Mouse (Mus musculus): ENCODE data around the gene Iqck. TPM values are rescaled to one million over a fixed set of nuclear protein-coding genes. Genes with fewer than 3 reads are reported as not detected.

Gene Iqck
- polyA plus RNA-seq, 1 experiment from 2014 or later = 2.9 TPM

DNA sequence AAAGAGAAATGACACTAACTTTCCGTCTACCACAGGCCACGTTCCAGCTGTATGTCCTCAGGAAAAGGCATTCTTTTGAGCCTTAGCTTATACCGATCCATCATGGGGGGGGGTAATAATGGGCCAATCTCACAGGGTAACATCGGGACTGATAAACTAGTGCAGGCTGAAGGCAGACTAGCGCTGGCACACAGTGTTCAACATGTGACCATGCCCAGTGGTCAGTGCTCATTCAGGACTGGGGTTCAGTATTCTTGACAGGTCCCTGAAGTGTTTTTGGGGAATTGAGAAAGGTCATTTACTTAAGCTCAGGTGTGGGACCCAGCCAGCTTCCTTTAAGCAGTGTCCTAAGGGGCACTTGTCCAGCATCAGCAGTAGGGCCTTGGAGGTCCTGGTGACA, 126.3 kb downstream of the Iqck start:
- Histone ChIP-seq H3K4me3 (ENCODE audit: low read depth, low read length) (no peak overlapping the region), H3K27me3 (ENCODE audit: control insufficient read depth, insufficient read depth, low read length) (no peaks in the 10 kb centered on the region), H3K9ac (replicated peaks; ENCODE audit: low read length) (no peak overlapping the region), H3K9me3 (replicated peaks; ENCODE audit: control insufficient read depth, low read length) (no peaks in the 10 kb centered on the region), H3K36me3 (replicated peaks; ENCODE audit: control insufficient read depth, insufficient read depth, low read depth, low read length) (no peaks in the 10 kb centered on the region), H3K27ac (replicated peaks; ENCODE audit: low read depth, low read length) (no peak overlapping the region), H3K4me1 (ENCODE audit: control insufficient read depth, insufficient read depth, low read length) (no peaks in the 10 kb centered on the region), H3K4me2 (ENCODE audit: low read depth, low read length) (no peak overlapping the region)
- ATAC-seq (replicated peaks; ENCODE audit: insufficient number of reproducible peaks, low FRiP score, low TSS enrichment, low read depth) (no peak), DNase-seq (ENCODE audit: low spot score) (no peak)
- 89% methylated on average over 5 of the region's 5 CpGs for whole genome bisulfite sequencing

DNA sequence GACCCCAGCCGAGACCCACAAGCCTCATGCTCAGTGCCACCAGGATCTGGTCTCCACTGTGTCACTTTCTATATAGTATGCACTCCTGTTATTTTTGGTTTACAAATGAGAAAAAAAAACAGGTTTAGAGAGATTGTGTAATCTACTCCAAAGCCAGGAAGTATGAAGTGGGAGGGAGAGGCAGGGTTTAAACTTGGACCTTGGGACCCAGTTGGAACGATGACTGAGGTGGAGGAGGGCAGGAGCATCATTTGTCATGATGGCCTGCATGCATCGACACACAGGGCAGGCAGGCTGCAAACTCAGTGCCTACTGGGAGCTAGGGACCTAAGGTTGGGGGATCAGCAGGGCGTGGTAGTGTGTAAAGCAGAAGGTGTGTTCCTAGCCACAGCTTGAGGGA, 127.0 kb downstream of the Iqck start:
- no peak overlapping the region for H3K4me3 ChIP-seq (ENCODE audit: low read depth, low read length)
- no peak overlapping the region for H3K4me2 ChIP-seq (ENCODE audit: low read depth, low read length)
- no peaks in the 10 kb centered on the region for H3K36me3 ChIP-seq (replicated peaks; ENCODE audit: control insufficient read depth, insufficient read depth, low read depth, low read length)
- H3K9ac ChIP-seq (replicated peaks; ENCODE audit: low read length) = no peak overlapping the region
- WGBS = 89% methylated on average over 4 of the region's 4 CpGs
- no peaks in the 10 kb centered on the region for H3K9me3 ChIP-seq (replicated peaks; ENCODE audit: control insufficient read depth, low read length)
- H3K27me3 ChIP-seq (ENCODE audit: control insufficient read depth, insufficient read depth, low read length) = no peaks in the 10 kb centered on the region
- DNase-seq (ENCODE audit: low spot score) (no peak), ATAC-seq (replicated peaks; ENCODE audit: insufficient number of reproducible peaks, low FRiP score, low TSS enrichment, low read depth) (no peak)
- no peaks in the 10 kb centered on the region for H3K4me1 ChIP-seq (ENCODE audit: control insufficient read depth, insufficient read depth, low read length)
- H3K27ac ChIP-seq (replicated peaks; ENCODE audit: low read depth, low read length) = no peak overlapping the region

DNA sequence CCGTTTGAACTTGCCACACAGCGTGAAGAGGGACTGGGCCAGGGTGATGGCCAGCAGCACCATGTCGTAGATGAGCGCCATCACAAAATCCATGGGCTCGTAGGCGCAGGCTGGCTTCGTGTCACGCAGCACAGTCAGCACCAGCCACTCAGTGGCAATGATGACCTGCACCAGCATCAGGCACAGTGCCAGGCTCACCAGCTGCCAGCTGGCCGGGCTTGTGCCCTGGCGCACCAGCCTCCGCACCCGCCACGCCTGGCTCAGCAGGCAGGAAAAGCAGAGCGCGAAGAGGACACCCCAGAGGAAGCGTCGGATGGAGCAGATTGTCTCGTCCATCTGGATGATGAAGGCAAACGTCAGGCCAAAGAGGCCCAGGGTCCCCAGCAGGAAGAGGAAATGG, 128.4 kb downstream of the Iqck start:
- no peaks in the 10 kb centered on the region for H3K9me3 ChIP-seq (replicated peaks; ENCODE audit: control insufficient read depth, low read length)
- H3K36me3 ChIP-seq (replicated peaks; ENCODE audit: control insufficient read depth, insufficient read depth, low read depth, low read length) = no peaks in the 10 kb centered on the region
- DNase-seq (ENCODE audit: low spot score) (no peak), ATAC-seq (replicated peaks; ENCODE audit: insufficient number of reproducible peaks, low FRiP score, low TSS enrichment, low read depth) (no peak)
- H3K27ac ChIP-seq (replicated peaks; ENCODE audit: low read depth, low read length) = no peak overlapping the region
- H3K27me3 ChIP-seq (ENCODE audit: control insufficient read depth, insufficient read depth, low read length) = no peaks in the 10 kb centered on the region
- H3K9ac ChIP-seq (replicated peaks; ENCODE audit: low read length) = no peak overlapping the region
- 96% methylated on average over 19 of the region's 19 CpGs for WGBS
- H3K4me3 ChIP-seq (ENCODE audit: low read depth, low read length) = no peak overlapping the region
- H3K4me2 ChIP-seq (ENCODE audit: low read depth, low read length) = no peak overlapping the region
- no peaks in the 10 kb centered on the region for H3K4me1 ChIP-seq (ENCODE audit: control insufficient read depth, insufficient read depth, low read length)

DNA sequence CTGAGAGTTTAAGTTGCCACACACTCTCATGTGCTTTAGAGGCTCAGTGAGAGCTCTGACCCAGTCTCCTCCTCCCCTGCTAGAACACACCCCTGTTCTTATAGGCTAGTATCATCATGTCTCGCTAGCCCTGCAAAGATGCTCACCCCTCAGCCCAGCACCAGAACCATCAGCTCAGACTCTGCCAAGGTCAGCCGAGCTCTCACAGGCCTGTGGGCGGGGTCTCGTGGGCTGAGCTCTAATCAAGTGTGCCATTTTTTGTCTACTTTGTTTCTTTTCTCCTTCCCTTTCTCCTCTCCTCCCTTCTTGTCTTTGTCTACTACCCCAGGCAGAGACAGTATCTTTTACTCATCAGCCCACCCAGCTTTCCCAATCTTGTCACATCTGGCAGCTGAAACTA, 130.2 kb downstream of the Iqck start:
- DNase-seq (ENCODE audit: low spot score) (no peak), ATAC-seq (replicated peaks; ENCODE audit: insufficient number of reproducible peaks, low FRiP score, low TSS enrichment, low read depth) (no peak)
- Histone ChIP-seq H3K36me3 (replicated peaks; ENCODE audit: control insufficient read depth, insufficient read depth, low read depth, low read length) (no peaks in the 10 kb centered on the region), H3K9ac (replicated peaks; ENCODE audit: low read length) (no peak overlapping the region), H3K4me3 (ENCODE audit: low read depth, low read length) (no peak overlapping the region), H3K4me1 (ENCODE audit: control insufficient read depth, insufficient read depth, low read length) (no peaks in the 10 kb centered on the region), H3K4me2 (ENCODE audit: low read depth, low read length) (no peak overlapping the region), H3K27ac (replicated peaks; ENCODE audit: low read depth, low read length) (no peak overlapping the region), H3K27me3 (ENCODE audit: control insufficient read depth, insufficient read depth, low read length) (no peaks in the 10 kb centered on the region), H3K9me3 (replicated peaks; ENCODE audit: control insufficient read depth, low read length) (no peaks in the 10 kb centered on the region)
- 80% methylated on average over 4 of the region's 4 CpGs for WGBS

DNA sequence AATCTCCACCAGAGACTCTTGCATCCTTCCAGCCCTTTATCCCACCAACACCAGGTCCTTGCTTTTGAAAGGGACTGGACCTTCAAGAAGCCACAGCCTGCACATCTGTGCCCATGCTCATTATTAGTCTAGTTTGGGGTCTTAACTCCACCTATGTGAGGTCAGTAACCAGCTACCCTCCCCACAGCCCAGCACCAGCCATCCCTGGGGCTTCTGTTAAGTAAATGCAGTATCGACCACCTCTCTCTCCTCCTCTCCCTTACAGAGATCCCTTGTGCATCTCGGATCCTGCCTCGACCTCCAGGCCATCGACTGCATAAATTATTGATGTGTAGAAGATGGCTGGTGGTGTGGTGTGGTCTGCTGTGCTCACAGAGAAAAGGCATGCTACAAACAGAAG, 130.8 kb downstream of the Iqck start:
- ATAC-seq (replicated peaks; ENCODE audit: insufficient number of reproducible peaks, low FRiP score, low TSS enrichment, low read depth) (no peak), DNase-seq (ENCODE audit: low spot score) (no peak)
- H3K27ac ChIP-seq (replicated peaks; ENCODE audit: low read depth, low read length) = no peak overlapping the region
- H3K9me3 ChIP-seq (replicated peaks; ENCODE audit: control insufficient read depth, low read length) = no peaks in the 10 kb centered on the region
- no peaks in the 10 kb centered on the region for H3K36me3 ChIP-seq (replicated peaks; ENCODE audit: control insufficient read depth, insufficient read depth, low read depth, low read length)
- no peaks in the 10 kb centered on the region for H3K4me1 ChIP-seq (ENCODE audit: control insufficient read depth, insufficient read depth, low read length)
- H3K9ac ChIP-seq (replicated peaks; ENCODE audit: low read length) = no peak overlapping the region
- no peak overlapping the region for H3K4me3 ChIP-seq (ENCODE audit: low read depth, low read length)
- 70% methylated on average over 4 of the region's 4 CpGs for WGBS
- no peaks in the 10 kb centered on the region for H3K27me3 ChIP-seq (ENCODE audit: control insufficient read depth, insufficient read depth, low read length)
- H3K4me2 ChIP-seq (ENCODE audit: low read depth, low read length) = no peak overlapping the region

DNA sequence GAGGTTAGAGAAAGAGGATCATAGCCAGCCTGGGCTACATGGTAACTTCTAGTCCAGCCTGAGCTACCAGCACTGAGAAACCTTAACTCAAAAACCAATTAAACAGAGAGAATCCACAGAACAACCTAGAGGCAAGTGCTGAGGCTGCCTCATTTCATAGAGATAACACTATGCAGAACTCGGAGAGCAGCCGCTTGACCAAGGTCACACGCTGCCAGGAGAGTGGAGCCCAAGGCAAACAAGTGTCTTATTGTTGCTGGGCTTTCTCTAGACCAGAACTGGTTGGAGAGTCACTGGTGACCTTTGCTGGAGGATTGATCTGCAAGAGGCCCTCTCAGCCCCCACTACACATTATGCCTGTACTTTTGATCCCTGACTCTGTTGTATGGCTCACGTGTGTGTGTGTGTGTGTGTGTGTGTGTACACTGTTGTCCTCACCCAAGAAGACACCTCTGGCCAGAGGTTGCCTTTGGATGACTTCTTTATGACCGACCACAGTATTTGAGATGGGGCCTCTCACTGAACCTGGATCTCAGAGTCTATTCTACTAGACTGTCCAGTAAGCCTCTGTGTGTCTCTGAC, 133.8 kb downstream of the Iqck start:
- ATAC-seq (replicated peaks; ENCODE audit: insufficient number of reproducible peaks, low FRiP score, low TSS enrichment, low read depth) (no peak), DNase-seq (ENCODE audit: low spot score) (no peak)
- 60% methylated on average over 5 of the region's 5 CpGs for WGBS
- no peaks in the 10 kb centered on the region for H3K4me1 ChIP-seq (ENCODE audit: control insufficient read depth, insufficient read depth, low read length)
- no peak overlapping the region for H3K27ac ChIP-seq (replicated peaks; ENCODE audit: low read depth, low read length)
- H3K9ac ChIP-seq (replicated peaks; ENCODE audit: low read length) = no peak overlapping the region
- H3K36me3 ChIP-seq (replicated peaks; ENCODE audit: control insufficient read depth, insufficient read depth, low read depth, low read length) = no peaks in the 10 kb centered on the region
- H3K9me3 ChIP-seq (replicated peaks; ENCODE audit: control insufficient read depth, low read length) = no peaks in the 10 kb centered on the region
- no peak overlapping the region for H3K4me2 ChIP-seq (ENCODE audit: low read depth, low read length)
- no peak overlapping the region for H3K4me3 ChIP-seq (ENCODE audit: low read depth, low read length)
- H3K27me3 ChIP-seq (ENCODE audit: control insufficient read depth, insufficient read depth, low read length) = no peaks in the 10 kb centered on the region

DNA sequence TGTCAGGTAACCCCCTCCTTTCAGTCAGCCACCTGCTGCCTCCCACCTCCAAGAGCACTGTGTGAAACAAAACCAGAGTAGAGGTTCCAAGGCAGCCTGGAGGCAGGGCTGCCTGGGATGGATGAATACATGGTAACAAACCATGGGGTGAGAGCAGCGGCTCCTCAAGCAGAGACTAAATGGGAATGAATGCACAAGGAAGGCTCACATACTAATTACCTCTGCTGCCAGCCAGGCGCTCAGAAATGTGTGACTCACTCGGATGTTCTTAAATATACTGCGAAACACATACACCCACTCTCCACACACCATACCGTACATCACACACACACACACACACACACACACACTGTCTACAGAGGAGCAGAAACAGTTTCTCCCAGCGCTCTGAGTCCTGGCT, 134.7 kb downstream of the Iqck start:
- DNase-seq (ENCODE audit: low spot score) = no peak
- no peak overlapping the region for H3K4me2 ChIP-seq (ENCODE audit: low read depth, low read length)
- H3K36me3 ChIP-seq (replicated peaks; ENCODE audit: control insufficient read depth, insufficient read depth, low read depth, low read length) = no peaks in the 10 kb centered on the region
- no peaks in the 10 kb centered on the region for H3K4me1 ChIP-seq (ENCODE audit: control insufficient read depth, insufficient read depth, low read length)
- no peaks in the 10 kb centered on the region for H3K9me3 ChIP-seq (replicated peaks; ENCODE audit: control insufficient read depth, low read length)
- H3K27ac ChIP-seq (replicated peaks; ENCODE audit: low read depth, low read length) = no peak overlapping the region
- H3K27me3 ChIP-seq (ENCODE audit: control insufficient read depth, insufficient read depth, low read length) = no peaks in the 10 kb centered on the region
- 93% methylated on average over 6 of the region's 6 CpGs for WGBS
- no peak overlapping the region for H3K9ac ChIP-seq (replicated peaks; ENCODE audit: low read length)
- ATAC-seq (replicated peaks; ENCODE audit: insufficient number of reproducible peaks, low FRiP score, low TSS enrichment, low read depth) = no peak
- no peak overlapping the region for H3K4me3 ChIP-seq (ENCODE audit: low read depth, low read length)

DNA sequence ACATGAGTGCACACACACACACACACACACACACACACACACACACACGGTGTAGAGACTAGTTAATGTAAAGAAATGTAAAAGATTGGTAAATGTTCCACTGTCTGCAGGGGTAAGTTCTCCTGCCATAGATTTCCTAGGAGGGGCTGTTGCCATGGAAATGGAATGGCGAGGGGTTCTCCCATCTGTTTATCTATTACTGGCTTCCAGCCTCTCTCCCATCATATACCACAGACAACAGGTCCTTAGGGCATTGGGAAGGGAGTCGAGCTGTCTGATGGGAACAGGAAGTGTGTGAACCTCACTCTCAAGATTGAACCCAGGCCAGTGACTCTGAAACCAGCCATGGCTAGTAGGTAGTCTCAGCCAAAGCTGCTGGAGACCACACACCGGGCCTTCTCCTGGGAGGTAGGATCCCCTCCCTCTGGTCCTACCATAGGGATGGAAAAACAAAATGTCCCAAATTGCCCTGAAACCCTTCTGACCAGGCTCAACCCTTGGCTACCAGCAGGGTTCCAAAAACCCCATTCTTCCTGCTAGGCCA, 135.9 kb downstream of the Iqck start:
- DNase-seq (ENCODE audit: low spot score) = no peak
- Histone ChIP-seq H3K36me3 (replicated peaks; ENCODE audit: control insufficient read depth, insufficient read depth, low read depth, low read length) (no peaks in the 10 kb centered on the region), H3K27ac (replicated peaks; ENCODE audit: low read depth, low read length) (no peak overlapping the region), H3K9me3 (replicated peaks; ENCODE audit: control insufficient read depth, low read length) (no peaks in the 10 kb centered on the region), H3K4me2 (ENCODE audit: low read depth, low read length) (no peak overlapping the region), H3K27me3 (ENCODE audit: control insufficient read depth, insufficient read depth, low read length) (no peaks in the 10 kb centered on the region), H3K4me1 (ENCODE audit: control insufficient read depth, insufficient read depth, low read length) (peaks cover 3% of the 10 kb centered on the region; the same call in 1 of the 2 replicates), H3K9ac (replicated peaks; ENCODE audit: low read length) (no peak overlapping the region), H3K4me3 (ENCODE audit: low read depth, low read length) (no peak overlapping the region)
- no peak for ATAC-seq (replicated peaks; ENCODE audit: insufficient number of reproducible peaks, low FRiP score, low TSS enrichment, low read depth)
- 45% methylated on average over 4 of the region's 4 CpGs for WGBS
